Mouse (Mus musculus): ENCODE results near the gene Hist1h3c. TPM values are rescaled to one million over a fixed set of nuclear protein-coding genes. Genes with fewer than 3 reads are reported as not detected.

Gene Hist1h3c
- polyA plus RNA-seq, 1 experiment from 2014 or later: 6.0 TPM

DNA sequence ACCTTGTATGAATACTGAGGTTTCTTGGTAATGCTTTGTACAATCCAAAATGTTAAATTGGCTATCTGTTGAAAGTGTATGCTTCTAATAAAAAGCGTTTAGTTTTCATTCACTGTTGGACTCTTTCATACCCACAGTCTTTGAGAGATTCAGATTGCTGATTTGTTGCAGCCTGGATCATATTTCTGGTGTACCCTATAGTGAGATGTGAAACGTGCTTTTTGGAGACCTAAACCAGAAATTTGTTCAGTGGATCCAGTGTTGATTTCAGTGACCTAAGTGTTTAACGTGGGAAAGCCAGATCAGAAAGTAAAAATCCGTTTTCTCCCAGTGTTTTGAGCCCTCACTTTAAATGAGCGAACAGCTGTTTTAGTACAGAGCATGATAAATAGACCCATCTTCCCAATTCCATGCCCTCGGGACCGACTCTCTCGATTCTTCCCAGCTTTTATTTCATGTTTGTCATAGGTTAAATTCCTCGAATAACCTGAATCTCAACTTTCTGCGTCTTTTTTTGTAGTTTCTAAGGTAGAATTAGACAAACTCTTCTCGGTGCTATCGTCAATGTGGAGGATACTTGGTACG is 5.1 kb downstream of the Hist1h3c start:
- 22% methylated on average over 13 of the region's 13 CpGs for WGBS
- no peak for TF ChIP-seq CTCF (IDR thresholded peaks at IDR 0.05; ENCODE audit: low read depth)
- H3K4me2 ChIP-seq (ENCODE audit: low read length): peak overlapping the region; percentile 90
- no peaks in the 10 kb centered on the region for H3K9me3 ChIP-seq (replicated peaks; ENCODE audit: low read length)
- no peaks in the 10 kb centered on the region for H3K27me3 ChIP-seq (ENCODE audit: insufficient read depth, low read length)
- DNase-seq (ENCODE audit: low spot score): no peak
- no peaks in the 10 kb centered on the region for H3K4me1 ChIP-seq (replicated peaks; ENCODE audit: insufficient read depth, low read length)
- no peak for ATAC-seq (replicated peaks; ENCODE audit: low FRiP score, low read depth)
- H3K27ac ChIP-seq: peak overlapping the region; percentile 99
- peak overlapping the region; percentile 92 for H3K9ac ChIP-seq (ENCODE audit: low read depth, low read length)
- no peaks in the 10 kb centered on the region for H3K36me3 ChIP-seq (ENCODE audit: insufficient read depth, low read length)
- H3K4me3 ChIP-seq (replicated peaks; ENCODE audit: low read depth, low read length): peak overlapping the region; percentile 68

DNA sequence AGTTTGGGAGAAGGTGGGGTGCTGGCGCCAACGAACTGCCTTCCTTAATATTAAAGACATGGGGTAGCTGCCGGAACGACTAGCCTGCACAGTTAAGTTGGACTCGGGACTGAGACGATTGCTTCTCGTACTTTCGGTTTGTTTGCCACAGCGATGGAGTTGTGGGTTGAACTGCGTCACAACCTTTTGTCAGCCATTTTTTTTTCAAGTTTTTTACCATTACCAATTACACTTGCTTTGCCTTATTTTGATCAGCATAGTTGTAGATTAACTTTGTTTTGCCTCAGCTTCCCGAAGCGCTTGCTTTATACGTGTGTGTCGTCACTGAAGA is 5.5 kb downstream of the Hist1h3c start:
- WGBS: 1% methylated on average over 14 of the region's 14 CpGs
- TF ChIP-seq CTCF (IDR thresholded peaks at IDR 0.05; ENCODE audit: low read depth): no peak
- no peaks in the 10 kb centered on the region for H3K27me3 ChIP-seq (ENCODE audit: insufficient read depth, low read length)

DNA sequence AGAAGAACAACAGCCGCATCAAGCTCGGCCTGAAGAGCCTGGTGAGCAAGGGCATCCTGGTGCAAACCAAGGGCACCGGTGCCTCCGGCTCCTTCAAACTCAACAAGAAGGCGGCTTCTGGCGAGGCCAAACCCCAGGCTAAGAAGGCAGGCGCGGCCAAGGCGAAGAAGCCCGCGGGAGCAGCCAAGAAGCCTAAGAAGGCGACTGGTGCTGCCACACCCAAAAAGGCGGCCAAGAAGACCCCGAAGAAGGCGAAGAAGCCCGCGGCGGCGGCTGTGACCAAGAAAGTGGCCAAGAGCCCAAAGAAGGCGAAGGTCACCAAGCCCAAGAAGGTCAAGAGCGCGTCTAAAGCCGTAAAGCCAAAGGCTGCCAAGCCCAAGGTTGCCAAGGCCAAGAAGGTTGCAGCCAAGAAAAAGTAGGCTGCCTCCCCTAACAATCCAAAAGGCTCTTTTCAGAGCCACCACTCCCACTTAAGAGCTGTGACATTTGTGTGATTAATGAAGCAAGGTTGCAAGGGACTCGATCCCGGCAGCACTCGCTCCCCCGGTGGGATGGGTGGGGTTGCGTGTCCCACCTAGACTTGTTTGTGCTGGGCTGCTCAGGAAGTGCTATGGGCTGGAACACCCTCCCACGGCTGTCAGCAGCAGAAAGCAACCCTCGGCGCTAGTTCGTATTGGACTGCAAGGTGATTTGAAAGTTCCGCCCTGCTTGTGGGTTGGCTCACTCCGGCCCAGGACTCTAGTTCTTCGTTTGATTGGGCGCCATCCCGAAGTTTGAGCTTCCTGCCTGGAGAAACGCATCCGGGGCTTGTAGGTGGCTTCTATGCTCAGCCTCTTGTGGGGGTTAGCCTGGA is 6.1 kb downstream of the Hist1h3c start:
- Histone ChIP-seq H3K9ac (ENCODE audit: low read depth, low read length) (peak overlapping the region; percentile 92), H3K27ac (peak overlapping the region; percentile 99), H3K4me2 (ENCODE audit: low read length) (peak overlapping the region; percentile 90), H3K4me3 (replicated peaks; ENCODE audit: low read depth, low read length) (peak overlapping the region; percentile 68), H3K36me3 (ENCODE audit: insufficient read depth, low read length) (no peaks in the 10 kb centered on the region), H3K9me3 (replicated peaks; ENCODE audit: low read length) (no peaks in the 10 kb centered on the region), H3K27me3 (ENCODE audit: insufficient read depth, low read length) (no peaks in the 10 kb centered on the region), H3K4me1 (replicated peaks; ENCODE audit: insufficient read depth, low read length) (no peaks in the 10 kb centered on the region)
- 0% methylated on average over 39 of the region's 39 CpGs for WGBS
- TF ChIP-seq CTCF (IDR thresholded peaks at IDR 0.05; ENCODE audit: low read depth): no peak
- ATAC-seq (replicated peaks; ENCODE audit: low FRiP score, low read depth): peak; percentile 86
- DNase-seq (ENCODE audit: low spot score): peak; percentile 99

More for the DNA sequence above, 5.5 kb downstream of the Hist1h3c start:
- no peak for DNase-seq (ENCODE audit: low spot score)
- H3K27ac ChIP-seq: peak overlapping the region; percentile 99
- H3K4me1 ChIP-seq (replicated peaks; ENCODE audit: insufficient read depth, low read length): no peaks in the 10 kb centered on the region
- peak overlapping the region; percentile 90 for H3K4me2 ChIP-seq (ENCODE audit: low read length)
- H3K9ac ChIP-seq (ENCODE audit: low read depth, low read length): peak overlapping the region; percentile 92
- H3K4me3 ChIP-seq (replicated peaks; ENCODE audit: low read depth, low read length): peak overlapping the region; percentile 68
- no peak; the same call in 1 of the 2 replicates for ATAC-seq (replicated peaks; ENCODE audit: low FRiP score, low read depth)
- H3K36me3 ChIP-seq (ENCODE audit: insufficient read depth, low read length): no peaks in the 10 kb centered on the region
- H3K9me3 ChIP-seq (replicated peaks; ENCODE audit: low read length): no peaks in the 10 kb centered on the region

DNA sequence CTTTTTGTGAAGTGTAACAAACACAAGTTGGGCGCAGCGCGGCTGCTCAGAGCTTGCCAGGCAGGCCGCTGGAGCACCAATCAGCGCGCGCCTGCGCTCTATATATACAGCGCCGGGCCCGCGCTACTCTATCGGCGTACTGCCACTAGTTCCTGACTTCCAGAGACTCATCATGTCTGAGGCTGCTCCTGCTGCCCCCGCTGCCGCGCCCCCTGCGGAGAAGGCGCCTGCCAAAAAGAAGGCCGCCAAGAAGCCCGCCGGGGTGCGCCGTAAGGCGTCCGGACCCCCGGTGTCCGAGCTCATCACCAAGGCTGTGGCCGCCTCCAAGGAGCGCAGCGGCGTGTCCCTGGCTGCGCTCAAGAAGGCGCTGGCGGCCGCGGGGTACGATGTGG is 6.7 kb downstream of the Hist1h3c start, which contains the start of gene Hist1h1c:
Gene Hist1h1c, plus strand, starts transcription at position 132 of the 392 bp plus-strand sequence.
- Histone ChIP-seq H3K4me3 (replicated peaks; ENCODE audit: low read depth, low read length) (peak within 1 kb of the TSS; percentile 68), H3K36me3 (ENCODE audit: insufficient read depth, low read length) (no peaks in the 10 kb centered on the region), H3K9ac (ENCODE audit: low read depth, low read length) (peak within 1 kb of the TSS; percentile 92), H3K4me1 (replicated peaks; ENCODE audit: insufficient read depth, low read length) (no peaks in the 10 kb centered on the region), H3K27ac (peak within 1 kb of the TSS; percentile 99), H3K4me2 (ENCODE audit: low read length) (peak within 1 kb of the TSS; percentile 90), H3K9me3 (replicated peaks; ENCODE audit: low read length) (no peaks in the 10 kb centered on the region), H3K27me3 (ENCODE audit: insufficient read depth, low read length) (no peaks in the 10 kb centered on the region)
- peak; percentile 93 for DNase-seq (ENCODE audit: low spot score)
- under 1% methylated on average over 29 of the region's 38 CpGs for WGBS
- TF ChIP-seq CTCF (IDR thresholded peaks at IDR 0.05; ENCODE audit: low read depth): peak; percentile 29; the same call in 1 of the 2 replicates
- peak; percentile 90 for ATAC-seq (replicated peaks; ENCODE audit: low FRiP score, low read depth)

DNA sequence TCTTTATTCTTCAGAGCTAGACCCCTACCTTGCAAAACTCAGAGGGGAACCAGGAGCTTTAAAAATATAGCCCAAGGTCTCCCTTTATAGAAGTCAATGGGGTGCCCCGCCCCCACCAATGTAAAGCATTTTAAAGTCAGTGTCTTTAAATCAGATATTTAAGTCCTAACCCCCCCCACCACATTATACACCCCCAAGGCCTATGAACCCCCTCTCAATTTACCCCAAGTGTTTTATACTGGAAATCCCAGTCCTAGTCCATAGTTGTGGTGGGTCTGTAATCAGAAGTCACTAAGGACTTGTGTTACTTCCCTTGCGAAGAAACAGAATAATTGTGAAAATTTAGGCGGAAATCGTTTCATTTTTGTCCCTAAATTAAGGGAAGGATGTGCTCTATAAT is 7.4 kb downstream of the Hist1h3c start:
- peak overlapping the region; percentile 92 for H3K9ac ChIP-seq (ENCODE audit: low read depth, low read length)

DNA sequence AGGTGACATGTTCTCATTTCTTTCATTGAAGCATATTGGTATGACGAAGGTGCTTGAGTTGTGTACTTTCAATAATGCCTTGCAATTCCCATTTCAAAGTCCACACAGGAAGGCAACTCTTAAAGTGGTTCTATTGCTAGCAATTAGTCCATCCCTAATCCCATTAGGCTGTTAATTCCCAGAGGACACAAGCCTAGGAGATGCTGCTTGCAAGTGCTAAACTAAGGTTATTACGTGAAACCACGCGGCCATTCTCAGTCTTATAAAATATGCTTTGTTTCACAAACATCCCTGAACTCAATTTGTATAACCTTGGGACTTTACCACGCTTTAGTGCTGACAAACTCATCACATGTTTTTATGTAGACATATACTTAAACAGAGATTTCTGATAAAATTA is 8.3 kb downstream of the Hist1h3c start:
- TF ChIP-seq CTCF (IDR thresholded peaks at IDR 0.05; ENCODE audit: low read depth): no peak
- Histone ChIP-seq H3K36me3 (ENCODE audit: insufficient read depth, low read length) (no peaks in the 10 kb centered on the region), H3K9me3 (replicated peaks; ENCODE audit: low read length) (no peaks in the 10 kb centered on the region), H3K27me3 (ENCODE audit: insufficient read depth, low read length) (no peaks in the 10 kb centered on the region), H3K4me3 (replicated peaks; ENCODE audit: low read depth, low read length) (no peak overlapping the region), H3K4me2 (ENCODE audit: low read length) (no peak overlapping the region), H3K9ac (ENCODE audit: low read depth, low read length) (no peak overlapping the region), H3K27ac (no peak overlapping the region), H3K4me1 (replicated peaks; ENCODE audit: insufficient read depth, low read length) (no peaks in the 10 kb centered on the region)
- ATAC-seq (replicated peaks; ENCODE audit: low FRiP score, low read depth): no peak
- DNase-seq (ENCODE audit: low spot score): no peak
- 82% methylated on average over 5 of the region's 5 CpGs for WGBS

More for the DNA sequence above, 7.4 kb downstream of the Hist1h3c start:
- WGBS: 25% methylated on average over 4 of the region's 4 CpGs
- TF ChIP-seq CTCF (IDR thresholded peaks at IDR 0.05; ENCODE audit: low read depth): no peak
- peak overlapping the region; percentile 99 for H3K27ac ChIP-seq
- no peaks in the 10 kb centered on the region for H3K27me3 ChIP-seq (ENCODE audit: insufficient read depth, low read length)
- H3K36me3 ChIP-seq (ENCODE audit: insufficient read depth, low read length): no peaks in the 10 kb centered on the region
- peak overlapping the region; percentile 90 for H3K4me2 ChIP-seq (ENCODE audit: low read length)
- H3K4me1 ChIP-seq (replicated peaks; ENCODE audit: insufficient read depth, low read length): no peaks in the 10 kb centered on the region
- no peaks in the 10 kb centered on the region for H3K9me3 ChIP-seq (replicated peaks; ENCODE audit: low read length)
- ATAC-seq (replicated peaks; ENCODE audit: low FRiP score, low read depth) (no peak), DNase-seq (ENCODE audit: low spot score) (no peak)
- peak overlapping the region; percentile 68; the same call in 1 of the 2 replicates for H3K4me3 ChIP-seq (replicated peaks; ENCODE audit: low read depth, low read length)

All from kidney, postnatal 0 days (tissue).